Mouse (Mus musculus) testis, adult 2 months (tissue): ENCODE results near the gene Pgpep1l.

Experiments used
- CTCF ChIP-seq: fragments of 200-500 bp; IDR thresholded peaks from 2 replicates; pipeline ENCODE4 v1.5.1; 2012; ENCODE audit warnings: low read depth, mild to moderate bottlenecking, inconsistent platforms, low read length, moderate library complexity; ENCODE audit not compliant: control insufficient read depth, insufficient read depth, insufficient replicate concordance
- POLR2A ChIP-seq: fragments of 200-500 bp; IDR thresholded peaks from 2 replicates; pipeline ENCODE4 v1.6.1; 2012; ENCODE audit warnings: low read depth, mild to moderate bottlenecking, inconsistent platforms, low read length, moderate library complexity; ENCODE audit not compliant: control insufficient read depth

DNA sequence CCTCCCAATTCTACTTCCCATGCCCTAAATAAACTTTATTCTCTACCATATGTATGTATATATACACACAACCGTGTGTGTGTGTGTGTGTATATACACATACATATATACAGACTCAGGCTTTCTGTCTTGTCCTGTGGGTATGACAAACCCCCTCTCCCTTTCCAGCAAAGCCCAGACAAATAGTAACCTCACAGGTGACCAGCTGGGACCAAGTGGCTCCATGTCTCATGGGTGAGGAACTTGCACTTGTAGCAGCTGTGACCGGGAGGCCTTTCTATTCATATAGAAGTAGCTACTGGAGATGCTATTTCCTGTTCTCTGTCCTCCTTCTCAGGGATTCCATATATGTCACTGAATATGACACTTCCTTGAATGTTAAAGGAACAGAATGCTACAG lies 23.5 kb upstream of the Pgpep1l start:
- TF ChIP-seq CTCF: no peak
- TF ChIP-seq POLR2A: no peak
